Mouse (Mus musculus) megakaryocyte, embryonic 14.5 days (primary cell): ENCODE data around the gene Zfp217.

ENCODE experiments used
- FLI1 ChIP-seq: IDR thresholded peaks from 2 replicates; pipeline ENCODE4 v1.6.1; 2012; ENCODE audit warnings: low read length, inconsistent platforms, mixed read lengths
- GATA1 ChIP-seq: IDR thresholded peaks from 3 replicates; pipeline ENCODE4 v1.6.1; 2012; ENCODE audit warnings: mixed read lengths, low read length, inconsistent platforms, borderline replicate concordance

DNA sequence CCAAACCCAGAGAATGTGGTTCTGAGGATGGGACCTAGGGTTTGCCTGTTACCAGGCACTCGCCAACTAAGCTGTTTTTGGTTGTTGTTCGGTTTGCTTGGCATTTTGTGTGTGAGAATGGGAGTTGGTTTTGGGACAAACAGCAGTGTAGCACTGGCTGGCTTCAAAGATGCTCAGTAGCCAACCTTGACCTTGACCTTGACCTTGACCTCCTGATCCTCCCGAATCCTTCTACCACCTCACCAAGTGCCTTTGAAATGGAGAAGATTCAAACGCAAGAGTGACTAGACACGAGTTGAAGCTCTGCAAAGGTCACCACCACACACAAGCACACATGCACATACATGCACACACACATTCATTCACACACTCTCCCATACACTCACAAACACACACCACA is 44.6 kb downstream of the Zfp217 start:
- TF ChIP-seq GATA1 (no peak), FLI1 (no peak)
